Mouse (Mus musculus): ENCODE measurements around the gene Megf11.
A peak's percentile ranks its signal among the peaks of the same experiment; 100 is the strongest.
"Not testable (repeated sequence)": the region's sequence is repeated elsewhere in the genome, so short reads cannot be mapped to it uniquely, and the experiment has no call there.

Gene Megf11

GRCm38 (mm10) chr9:64466090-64466489 is 80.7 kb downstream of the Megf11 start:
- no peak for DNase-seq (ENCODE audit: extremely low read depth, low read depth)

GRCm38 (mm10) chr9:64466564-64466963 is 81.1 kb downstream of the Megf11 start:
- DNase-seq (ENCODE audit: extremely low read depth, low read depth): no peak

GRCm38 (mm10) chr9:64470806-64471205 is 85.4 kb downstream of the Megf11 start:
- no peak for DNase-seq (ENCODE audit: extremely low read depth, low read depth)

- DNase-seq (ENCODE audit: extremely low read depth, low read depth): no peak
Observed at GRCm38 (mm10) chr9:64471336-64471735, 85.9 kb downstream of the Megf11 start.

- DNase-seq (ENCODE audit: extremely low read depth, low read depth): no peak
Observed at GRCm38 (mm10) chr9:64472165-64472564, 86.7 kb downstream of the Megf11 start.

- no peak for DNase-seq (ENCODE audit: extremely low read depth, low read depth)
Observed at GRCm38 (mm10) chr9:64472743-64473142, 87.3 kb downstream of the Megf11 start.

- DNase-seq (ENCODE audit: extremely low read depth, low read depth): no peak
Observed at GRCm38 (mm10) chr9:64473170-64473569, 87.7 kb downstream of the Megf11 start.

- no peak for DNase-seq (ENCODE audit: extremely low read depth, low read depth)
Observed at GRCm38 (mm10) chr9:64473695-64474094, 88.3 kb downstream of the Megf11 start.

- no peak for DNase-seq (ENCODE audit: extremely low read depth, low read depth)
Observed at GRCm38 (mm10) chr9:64474142-64474541, 88.7 kb downstream of the Megf11 start.

- no peak for DNase-seq (ENCODE audit: extremely low read depth, low read depth)
Observed at GRCm38 (mm10) chr9:64475942-64476341, 90.5 kb downstream of the Megf11 start.

- not testable (repeated sequence) for DNase-seq (ENCODE audit: extremely low read depth, low read depth)
Observed at GRCm38 (mm10) chr9:64477397-64477796, 92.0 kb downstream of the Megf11 start.

- no peak for DNase-seq (ENCODE audit: extremely low read depth, low read depth)
Observed at GRCm38 (mm10) chr9:64482126-64482525, 96.7 kb downstream of the Megf11 start.

- no peak for DNase-seq (ENCODE audit: extremely low read depth, low read depth)
Observed at GRCm38 (mm10) chr9:64487377-64487776, 102.0 kb downstream of the Megf11 start.

- no peak for DNase-seq (ENCODE audit: extremely low read depth, low read depth)
Observed at GRCm38 (mm10) chr9:64494647-64495046, 109.2 kb downstream of the Megf11 start.

GRCm38 (mm10) chr9:64498929-64499328 is 113.5 kb downstream of the Megf11 start:
- DNase-seq (ENCODE audit: extremely low read depth, low read depth): no peak

- no peak for DNase-seq (ENCODE audit: extremely low read depth, low read depth)
Observed at GRCm38 (mm10) chr9:64501211-64501610, 115.8 kb downstream of the Megf11 start.

GRCm38 (mm10) chr9:64503996-64504395 is 118.6 kb downstream of the Megf11 start:
- DNase-seq (ENCODE audit: extremely low read depth, low read depth): no peak

GRCm38 (mm10) chr9:64504456-64504855 is 119.0 kb downstream of the Megf11 start:
- DNase-seq (ENCODE audit: extremely low read depth, low read depth): no peak

- no peak for DNase-seq (ENCODE audit: extremely low read depth, low read depth)
Observed at GRCm38 (mm10) chr9:64504921-64505320, 119.5 kb downstream of the Megf11 start.

- DNase-seq (ENCODE audit: extremely low read depth, low read depth): no peak
Observed at GRCm38 (mm10) chr9:64506440-64507206, 121.2 kb downstream of the Megf11 start.

GRCm38 (mm10) chr9:64507207-64507517 is 121.7 kb downstream of the Megf11 start:
- no peak for DNase-seq (ENCODE audit: extremely low read depth, low read depth)

GRCm38 (mm10) chr9:64507995-64508394 is 122.6 kb downstream of the Megf11 start:
- peak; percentile 7 for DNase-seq (ENCODE audit: extremely low read depth, low read depth)

GRCm38 (mm10) chr9:64514826-64515225 is 129.4 kb downstream of the Megf11 start:
- no peak for DNase-seq (ENCODE audit: extremely low read depth, low read depth)
